Mouse (Mus musculus) heart, adult 2 months (tissue): ENCODE results near the gene Tollip.

Experiments
- CTCF ChIP-seq: fragments of 200-600 bp; IDR thresholded peaks from 2 replicates; pipeline ENCODE4 v1.8.1; 2022; ENCODE audit warnings: antibody characterized with exemption, mild to moderate bottlenecking, moderate library complexity
- EP300 ChIP-seq: fragments of 200-500 bp; IDR thresholded peaks from 2 replicates; pipeline ENCODE4 v1.6.1; 2011; ENCODE audit warnings: low read depth, low read length, control low read depth; ENCODE audit not compliant: insufficient read depth

- TF ChIP-seq CTCF (no peak), EP300 (no peak)
Measured at GRCm38 (mm10) chr7:141952920-141953319, 34.6 kb upstream of the Tollip start.
